Mouse (Mus musculus) 416B (cell line): ENCODE measurements around the gene Gpnmb.

ENCODE experiments used
- DNase-seq: peaks from one replicate; pipeline ENCODE4 v3.0.0; 2011; ENCODE audit warnings: low read depth

The Gpnmb gene

GRCm38 (mm10) chr6:49096933-49097461, 60.7 kb downstream of the Gpnmb start:
- DNase-seq = no peak

GRCm38 (mm10) chr6:49097596-49098110, 61.3 kb downstream of the Gpnmb start:
- DNase-seq = no peak

- no peak for DNase-seq
These were observed 62.7 kb downstream of the Gpnmb start for GRCm38 (mm10) chr6:49099086-49099485.

- no peak for DNase-seq
These were observed 70.6 kb downstream of the Gpnmb start for GRCm38 (mm10) chr6:49106746-49107500.

- DNase-seq = no peak
These were observed 72.8 kb downstream of the Gpnmb start for GRCm38 (mm10) chr6:49109196-49109595.

- DNase-seq = no peak
These were observed 77.5 kb downstream of the Gpnmb start for GRCm38 (mm10) chr6:49113895-49114294.

GRCm38 (mm10) chr6:49114457-49114856, 78.1 kb downstream of the Gpnmb start:
- no peak for DNase-seq

- DNase-seq = no peak
These were observed 79.2 kb downstream of the Gpnmb start for GRCm38 (mm10) chr6:49115550-49115949.

- DNase-seq = no peak
These were observed 79.9 kb downstream of the Gpnmb start for GRCm38 (mm10) chr6:49116241-49116640.

GRCm38 (mm10) chr6:49118446-49118845, 82.1 kb downstream of the Gpnmb start:
- no peak for DNase-seq

- DNase-seq = no peak
These were observed 83.3 kb downstream of the Gpnmb start for GRCm38 (mm10) chr6:49119462-49120135.

GRCm38 (mm10) chr6:49120370-49120769, 84.0 kb downstream of the Gpnmb start:
- no peak for DNase-seq
